Mouse (Mus musculus): ENCODE results near the gene Dnal1. TPM values are rescaled to one million over a fixed set of nuclear protein-coding genes. Genes with fewer than 3 reads are reported as not detected.

The Dnal1 gene
- polyA plus RNA-seq, 1 experiment from 2014 or later = 7.8 TPM

DNA sequence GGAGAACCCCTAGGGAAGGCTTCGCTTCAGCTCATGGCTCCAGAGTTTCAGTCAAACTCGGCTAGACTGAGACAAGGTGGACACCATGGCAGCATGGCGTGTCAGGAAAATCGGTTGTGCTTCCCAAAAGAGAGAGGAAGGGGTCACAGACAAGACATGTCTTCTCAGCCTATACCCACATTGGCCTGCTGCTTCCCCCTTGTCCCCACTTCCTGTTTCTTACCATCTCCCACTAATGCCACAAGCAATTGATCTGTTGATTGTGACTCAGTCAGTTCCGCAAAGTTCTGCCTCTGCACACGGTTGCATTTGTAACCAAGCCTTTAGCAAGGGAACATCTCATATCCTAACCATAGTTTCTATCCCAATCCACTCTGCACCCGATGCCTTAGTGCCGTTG is 15.8 kb downstream of the Dnal1 start:
- H3K4me2 ChIP-seq = no peak overlapping the region
- no peak overlapping the region for H3K27ac ChIP-seq (replicated peaks)
- no peaks in the 10 kb centered on the region for H3K27me3 ChIP-seq
- H3K4me3 ChIP-seq = no peak overlapping the region
- WGBS = 97% methylated on average over 8 of the region's 8 CpGs
- peaks cover 34% of the 10 kb centered on the region for H3K36me3 ChIP-seq
- H3K9me3 ChIP-seq = no peaks in the 10 kb centered on the region
- H3K9ac ChIP-seq = no peak overlapping the region
- ATAC-seq (ENCODE audit: low FRiP score, low read depth) = no peak
- no peaks in the 10 kb centered on the region for H3K4me1 ChIP-seq (replicated peaks)

DNA sequence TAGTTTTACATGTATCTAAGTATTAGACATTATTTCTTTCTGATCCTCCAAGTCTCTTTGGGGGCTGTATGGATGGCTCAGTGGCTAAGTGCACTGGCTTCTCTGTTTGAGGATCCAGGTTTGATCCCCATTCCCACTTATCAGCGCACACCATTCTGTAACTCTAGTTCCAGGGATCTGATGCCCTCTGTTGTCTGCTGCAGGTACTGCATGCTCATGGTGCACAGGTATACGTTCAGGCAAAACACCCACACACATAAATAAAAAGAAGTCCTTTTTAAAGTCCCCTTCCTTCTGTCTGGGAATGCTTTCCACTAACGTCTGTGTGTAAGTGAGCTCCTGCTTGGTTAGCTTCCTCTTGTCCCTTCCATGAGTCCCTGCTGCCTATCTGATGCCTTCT is 18.1 kb downstream of the Dnal1 start:
- Histone ChIP-seq H3K4me3 (no peak overlapping the region), H3K4me2 (no peak overlapping the region), H3K9ac (no peak overlapping the region), H3K9me3 (no peaks in the 10 kb centered on the region), H3K27me3 (no peaks in the 10 kb centered on the region), H3K36me3 (peaks cover 38% of the 10 kb centered on the region), H3K4me1 (replicated peaks) (no peaks in the 10 kb centered on the region), H3K27ac (replicated peaks) (no peak overlapping the region)
- no peak for ATAC-seq (ENCODE audit: low FRiP score, low read depth)
- 64% methylated on average over 3 of the region's 3 CpGs for WGBS

DNA sequence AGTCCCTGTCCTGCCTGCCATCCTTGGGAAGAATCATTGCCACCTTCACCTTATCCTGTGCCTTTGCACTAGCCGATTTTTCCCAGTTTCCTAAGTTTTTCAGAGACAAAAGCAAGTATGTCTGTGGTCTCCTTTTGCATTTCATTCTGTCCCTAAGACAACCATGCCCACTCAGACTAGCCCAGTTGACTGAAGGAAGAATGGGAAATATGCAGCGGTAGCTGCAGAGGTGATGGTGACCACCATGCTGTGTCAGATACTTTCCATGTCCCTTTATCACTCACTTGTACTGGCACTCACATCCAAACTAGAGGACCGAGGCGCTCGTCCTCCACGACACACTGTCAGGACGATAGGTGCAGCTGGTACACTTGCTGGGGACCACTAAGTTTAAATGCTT is 23.0 kb downstream of the Dnal1 start:
- WGBS = 92% methylated on average over 7 of the region's 7 CpGs
- Histone ChIP-seq H3K27me3 (no peaks in the 10 kb centered on the region), H3K4me1 (replicated peaks) (no peaks in the 10 kb centered on the region), H3K4me2 (no peak overlapping the region), H3K27ac (replicated peaks) (no peak overlapping the region), H3K4me3 (no peak overlapping the region), H3K9me3 (no peaks in the 10 kb centered on the region), H3K36me3 (peaks cover 31% of the 10 kb centered on the region), H3K9ac (no peak overlapping the region)
- no peak for ATAC-seq (ENCODE audit: low FRiP score, low read depth)

DNA sequence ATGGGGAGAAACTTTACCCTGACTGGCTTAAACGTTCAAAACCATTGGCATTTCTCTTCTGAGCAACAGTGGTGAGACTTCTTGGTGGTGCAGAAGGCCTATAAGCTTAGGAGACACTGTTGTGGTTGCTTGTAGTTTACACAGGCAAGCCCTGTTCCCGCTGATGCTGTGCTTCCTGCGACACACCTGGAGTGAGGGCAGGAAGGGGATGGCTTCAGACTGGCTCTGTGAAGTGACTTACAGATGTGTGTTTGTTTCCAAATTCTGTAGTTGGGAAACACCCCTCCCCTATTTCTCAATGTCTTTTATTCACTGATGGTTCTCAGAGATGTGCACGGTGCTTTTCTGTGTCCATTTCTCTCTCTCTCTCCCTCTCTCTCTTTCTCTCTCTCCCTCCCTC is 26.0 kb downstream of the Dnal1 start:
- Histone ChIP-seq H3K4me3 (no peak overlapping the region), H3K4me1 (replicated peaks) (no peaks in the 10 kb centered on the region), H3K9ac (no peak overlapping the region), H3K27me3 (no peaks in the 10 kb centered on the region), H3K4me2 (no peak overlapping the region), H3K27ac (replicated peaks) (no peak overlapping the region), H3K9me3 (no peaks in the 10 kb centered on the region), H3K36me3 (peaks cover 33% of the 10 kb centered on the region)
- whole genome bisulfite sequencing = 82% methylated on average over 4 of the region's 4 CpGs
- no peak for ATAC-seq (ENCODE audit: low FRiP score, low read depth)

DNA sequence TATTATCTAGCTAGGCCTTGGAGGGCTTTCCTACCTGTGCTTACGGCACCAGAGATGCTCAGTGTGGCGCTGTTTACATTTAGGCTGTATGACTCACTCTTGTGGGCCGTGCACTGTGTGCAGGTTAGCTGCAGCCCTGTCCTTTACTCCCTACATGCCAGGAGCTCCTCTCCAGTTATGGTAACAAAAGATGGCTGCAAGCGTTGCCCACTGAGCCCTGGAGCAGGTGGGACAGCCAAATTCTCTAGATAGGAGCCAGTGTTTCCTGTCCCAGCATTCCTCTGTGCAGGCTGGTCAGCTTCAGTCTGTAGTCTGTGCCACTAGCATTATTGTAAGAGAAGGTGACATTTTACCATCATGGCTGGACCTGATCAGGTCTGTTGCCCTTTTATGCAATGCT is 27.1 kb downstream of the Dnal1 start:
- Histone ChIP-seq H3K27me3 (no peaks in the 10 kb centered on the region), H3K9me3 (no peaks in the 10 kb centered on the region), H3K4me1 (replicated peaks) (no peaks in the 10 kb centered on the region), H3K4me2 (no peak overlapping the region), H3K27ac (replicated peaks) (no peak overlapping the region), H3K36me3 (peaks cover 26% of the 10 kb centered on the region), H3K9ac (no peak overlapping the region), H3K4me3 (no peak overlapping the region)
- 94% methylated on average over 4 of the region's 4 CpGs for WGBS
- no peak for ATAC-seq (ENCODE audit: low FRiP score, low read depth)

DNA sequence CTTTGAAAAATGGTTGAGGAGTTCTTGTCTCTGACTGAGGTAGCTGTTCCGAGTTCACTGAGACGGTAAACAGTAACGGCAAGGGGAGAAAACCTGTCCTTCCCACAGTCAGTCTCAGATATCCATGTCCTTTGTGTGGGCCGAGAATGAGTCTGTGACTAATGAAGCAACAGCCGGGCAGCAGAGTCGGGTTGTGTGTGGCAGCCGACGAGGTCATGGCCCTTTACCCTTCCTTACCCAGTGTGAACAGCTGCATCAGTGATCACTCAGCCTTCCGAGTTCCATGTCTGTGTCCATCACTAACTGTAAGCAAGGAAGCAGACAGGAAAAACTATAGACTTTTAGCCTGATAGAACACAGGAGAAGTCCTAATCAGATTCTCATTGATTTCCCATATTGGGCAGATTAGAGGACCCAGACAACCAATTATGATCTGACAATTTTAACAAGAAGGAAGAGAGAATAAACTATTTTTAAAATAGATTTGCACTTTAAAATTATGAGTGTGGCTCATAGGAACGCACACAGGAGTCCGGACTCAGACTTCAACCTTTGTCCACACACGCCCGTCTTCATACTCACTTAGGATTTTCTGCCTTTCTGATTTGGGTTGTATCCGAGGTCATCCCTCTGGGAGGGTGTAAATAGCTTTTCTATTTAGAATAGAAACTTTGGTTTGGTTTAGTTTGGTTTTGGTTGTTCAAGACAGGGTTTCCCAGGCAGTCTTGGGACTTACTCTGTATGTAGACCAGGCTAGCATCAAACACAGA is 28.3 kb downstream of the Dnal1 start:
- no peak overlapping the region for H3K27ac ChIP-seq (replicated peaks)
- H3K4me3 ChIP-seq = no peak overlapping the region
- peaks cover 5% of the 10 kb centered on the region for H3K4me1 ChIP-seq (replicated peaks)
- H3K9me3 ChIP-seq = no peaks in the 10 kb centered on the region
- H3K36me3 ChIP-seq = peaks cover 16% of the 10 kb centered on the region
- ATAC-seq (ENCODE audit: low FRiP score, low read depth) = no peak
- WGBS = 38% methylated on average over 14 of the region's 14 CpGs
- no peak overlapping the region for H3K9ac ChIP-seq
- H3K27me3 ChIP-seq = no peaks in the 10 kb centered on the region
- H3K4me2 ChIP-seq = no peak overlapping the region

DNA sequence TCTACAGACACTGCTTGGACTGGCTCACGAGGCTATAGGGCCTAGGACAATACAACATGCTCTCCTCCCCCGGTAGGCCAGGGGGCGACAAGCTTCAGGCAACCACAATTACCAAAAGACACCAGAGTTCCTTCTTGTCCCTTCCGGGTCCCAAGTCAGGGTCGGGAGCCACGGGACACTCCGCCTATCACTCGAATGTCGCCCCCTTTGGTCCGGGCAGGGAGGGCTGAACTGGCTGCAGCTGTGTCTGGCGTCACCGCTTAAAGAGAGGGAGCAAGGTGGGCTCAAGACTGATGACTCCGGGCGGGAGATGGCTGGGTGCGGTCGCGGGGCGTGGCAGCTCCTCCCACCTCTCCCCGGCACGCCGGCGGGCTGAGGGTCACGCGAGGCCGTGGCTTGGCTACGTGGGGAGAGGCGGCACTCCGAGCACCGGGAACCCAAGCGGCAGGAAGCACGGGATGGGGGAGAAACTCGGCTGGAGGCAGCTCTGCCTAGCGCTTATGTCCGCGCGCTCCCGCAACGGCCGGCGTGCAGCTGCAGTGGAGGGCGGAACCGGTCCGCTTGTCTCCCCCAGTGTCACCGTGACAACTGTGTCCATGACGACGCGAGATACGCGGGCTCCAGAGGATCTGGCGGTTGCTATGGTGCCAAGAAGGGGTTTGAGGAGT is 33.9 kb downstream of the Dnal1 start, which contains the start of gene Pnma1:
TSS of gene Pnma1 (minus strand) at position 536 of the 668 bp plus-strand sequence.
- Histone ChIP-seq H3K27me3 (no peaks in the 10 kb centered on the region), H3K27ac (replicated peaks) (peak within 1 kb of the TSS; percentile 80), H3K4me2 (peak within 1 kb of the TSS; percentile 81), H3K36me3 (0 out of 2 replicates have a peak, but pooled peaks cover 3% of the 10 kb centered on the region), H3K4me3 (peak within 1 kb of the TSS; percentile 61), H3K9me3 (no peaks in the 10 kb centered on the region), H3K4me1 (replicated peaks) (peaks cover 21% of the 10 kb centered on the region), H3K9ac (peak within 1 kb of the TSS; percentile 62)
- WGBS = under 1% methylated on average over 49 of the region's 50 CpGs
- ATAC-seq (ENCODE audit: low FRiP score, low read depth) = peak; percentile 93

- Histone ChIP-seq H3K27me3 (no peaks in the 10 kb centered on the region), H3K9ac (peak overlapping the region; percentile 62), H3K4me3 (peak overlapping the region; percentile 61), H3K9me3 (no peaks in the 10 kb centered on the region), H3K4me2 (peak overlapping the region; percentile 81), H3K4me1 (replicated peaks) (peaks cover 21% of the 10 kb centered on the region), H3K27ac (replicated peaks) (peak overlapping the region; percentile 80), H3K36me3 (0 out of 2 replicates have a peak, but pooled peaks cover 3% of the 10 kb centered on the region)
- peak; percentile 31; the same call in 1 of the 2 replicates for ATAC-seq (ENCODE audit: low FRiP score, low read depth)
- WGBS = 4% methylated on average over 10 of the region's 10 CpGs
Measured at GRCm38 (mm10) chr12:84148622-84149012, 34.5 kb downstream of the Dnal1 start.

- H3K9ac ChIP-seq = no peak overlapping the region
- H3K36me3 ChIP-seq = peaks cover 3% of the 10 kb centered on the region; the same call in 1 of the 2 replicates
- no peaks in the 10 kb centered on the region for H3K27me3 ChIP-seq
- H3K9me3 ChIP-seq = no peaks in the 10 kb centered on the region
- no peak overlapping the region for H3K27ac ChIP-seq (replicated peaks)
- WGBS = 38% methylated on average over 15 of the region's 15 CpGs
- H3K4me2 ChIP-seq = no peak overlapping the region
- ATAC-seq (ENCODE audit: low FRiP score, low read depth) = no peak
- H3K4me1 ChIP-seq (replicated peaks) = peaks cover 21% of the 10 kb centered on the region
- no peak overlapping the region for H3K4me3 ChIP-seq
Measured at GRCm38 (mm10) chr12:84149971-84150370, 35.8 kb downstream of the Dnal1 start.

DNA sequence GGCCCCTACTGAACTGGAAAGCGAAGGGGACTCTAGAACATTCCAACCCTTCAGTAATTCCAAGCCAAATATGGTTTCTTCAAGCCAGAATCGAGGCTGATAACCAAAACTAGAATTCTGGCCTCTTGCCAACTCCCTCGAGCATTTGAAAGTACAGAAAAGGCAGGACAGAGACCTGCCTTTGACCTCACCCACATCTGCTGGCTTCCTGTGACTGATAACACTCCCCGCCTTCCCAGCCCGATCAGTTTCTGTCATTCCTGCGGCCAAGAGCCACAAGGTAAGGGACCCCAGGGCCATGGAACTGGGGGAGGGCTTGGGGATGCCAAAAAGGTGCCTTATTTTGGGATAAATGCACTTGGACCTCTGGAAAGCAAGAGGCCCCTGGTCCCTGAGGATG is 36.8 kb downstream of the Dnal1 start:
- Histone ChIP-seq H3K9ac (no peak overlapping the region), H3K36me3 (peaks cover 9% of the 10 kb centered on the region; the same call in 1 of the 2 replicates), H3K4me1 (replicated peaks) (peaks cover 21% of the 10 kb centered on the region), H3K4me2 (no peak overlapping the region), H3K4me3 (no peak overlapping the region), H3K27me3 (no peaks in the 10 kb centered on the region), H3K27ac (replicated peaks) (no peak overlapping the region), H3K9me3 (no peaks in the 10 kb centered on the region)
- no peak for ATAC-seq (ENCODE audit: low FRiP score, low read depth)
- 59% methylated on average over 6 of the region's 6 CpGs for WGBS

GRCm38 (mm10) chr12:84151911-84152310 is 37.7 kb downstream of the Dnal1 start:
- Histone ChIP-seq H3K27me3 (no peaks in the 10 kb centered on the region), H3K9me3 (no peaks in the 10 kb centered on the region), H3K4me1 (replicated peaks) (peaks cover 21% of the 10 kb centered on the region), H3K4me2 (no peak overlapping the region), H3K9ac (no peak overlapping the region), H3K4me3 (no peak overlapping the region), H3K36me3 (peaks cover 16% of the 10 kb centered on the region), H3K27ac (replicated peaks) (no peak overlapping the region)
- ATAC-seq (ENCODE audit: low FRiP score, low read depth) = no peak
- 92% methylated on average over 10 of the region's 10 CpGs for WGBS

DNA sequence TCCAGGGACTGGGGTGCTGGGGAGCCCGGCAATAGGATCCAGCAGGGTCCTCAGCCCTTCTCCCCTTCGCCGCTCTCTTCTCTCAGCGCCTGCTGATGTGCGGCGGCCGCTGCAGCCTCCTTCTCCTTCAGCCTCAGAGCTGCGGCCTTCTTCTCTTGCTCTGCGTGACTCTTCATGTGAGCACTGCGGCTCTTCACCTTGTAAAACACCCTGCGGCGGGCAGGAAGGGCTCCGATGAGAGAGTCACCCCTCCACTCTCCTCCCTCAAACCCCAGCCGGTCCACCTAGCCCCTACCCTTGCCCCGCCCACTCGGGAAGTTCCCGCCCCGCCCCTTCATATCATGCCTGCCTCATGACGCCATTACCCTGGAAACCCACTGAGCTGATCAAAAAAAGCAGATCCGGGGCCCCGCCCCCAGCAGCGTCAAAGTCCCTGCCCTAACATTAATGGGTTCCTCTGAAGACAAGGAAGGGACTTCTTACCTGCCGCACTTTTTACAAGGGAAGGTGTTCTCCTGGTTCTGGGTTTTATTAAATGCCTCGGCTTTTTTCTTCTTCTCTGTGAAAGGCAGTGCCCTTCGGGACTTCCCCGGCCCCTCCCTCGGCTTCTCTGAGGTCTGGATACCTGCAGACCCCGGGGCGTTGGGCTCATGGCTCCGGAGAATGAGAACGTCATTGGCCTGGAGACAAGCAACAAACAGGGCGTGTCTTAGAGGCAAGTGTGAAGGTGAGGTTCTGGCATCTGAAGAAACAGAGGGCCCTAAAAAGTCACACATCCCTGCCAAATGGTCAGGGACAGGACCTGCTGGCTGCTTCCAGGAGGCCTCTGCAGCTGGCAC is 38.4 kb downstream of the Dnal1 start:
- no peak overlapping the region for H3K4me3 ChIP-seq
- H3K27me3 ChIP-seq = no peaks in the 10 kb centered on the region
- 74% methylated on average over 32 of the region's 32 CpGs for WGBS
- ATAC-seq (ENCODE audit: low FRiP score, low read depth) = no peak
- no peak overlapping the region for H3K4me2 ChIP-seq
- H3K27ac ChIP-seq (replicated peaks) = no peak overlapping the region
- no peak overlapping the region for H3K9ac ChIP-seq
- peaks cover 15% of the 10 kb centered on the region for H3K4me1 ChIP-seq (replicated peaks)
- peaks cover 18% of the 10 kb centered on the region for H3K36me3 ChIP-seq
- H3K9me3 ChIP-seq = no peaks in the 10 kb centered on the region
